ENCODE assay signal across 8 mouse cellular contexts in the genomic region with DNA sequence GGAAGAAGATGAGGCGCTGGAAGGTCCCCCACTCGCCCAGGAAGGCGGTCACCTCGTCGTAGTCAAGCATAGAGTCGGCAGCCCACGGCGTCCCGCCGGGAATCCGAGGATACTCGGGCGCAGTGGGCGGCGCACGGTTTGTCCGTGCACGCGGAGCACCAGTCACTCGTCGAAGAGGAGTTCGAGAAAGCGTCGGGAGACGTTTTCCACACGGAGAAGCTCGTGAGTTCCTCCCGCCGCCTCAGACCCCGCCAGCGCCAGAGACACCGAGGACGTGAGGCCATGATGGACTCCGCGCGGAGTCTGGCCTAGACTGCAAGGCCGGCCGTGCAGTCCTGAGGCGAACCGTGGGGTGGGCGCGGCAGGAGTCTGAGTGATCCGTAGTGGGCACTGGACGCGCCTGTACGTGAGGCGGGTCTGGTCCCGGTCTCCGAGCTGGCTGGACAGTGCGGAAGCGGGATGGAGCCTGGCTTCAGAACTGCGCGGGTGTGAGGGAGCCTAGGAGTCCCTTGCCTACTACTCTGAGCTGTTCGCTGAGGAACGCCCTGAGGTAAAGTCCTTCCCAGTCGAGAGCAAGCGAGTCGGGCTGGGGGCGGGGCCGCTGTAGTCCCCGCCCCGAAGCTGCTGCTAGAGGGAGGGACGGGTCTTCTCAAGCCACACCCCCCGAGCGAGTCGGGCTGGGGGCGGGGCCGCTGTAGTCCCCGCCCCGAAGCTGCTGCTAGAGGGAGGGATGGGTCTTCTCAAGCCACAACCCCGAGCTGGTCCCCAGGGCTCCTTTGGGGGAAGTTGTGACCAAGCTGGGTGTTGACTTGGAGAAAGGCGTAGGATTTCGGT. TPM values are rescaled to one million over a fixed set of nuclear protein-coding genes. Genes with fewer than 3 reads are reported as not detected.
DNase-seq lines count a peak whose midpoint lies in the region; ATAC-seq lines count a peak whose summit lies in the region.

A gene (minus strand): TSS at position 545 of the 834 bp plus-strand sequence.

- peak; percentile 25 for ATAC-seq in inflammation-experienced regulatory T-cells, adult 6 months

- H3K4me1 ChIP-seq in midbrain, embryonic 10.5 days = peaks cover 18% of the 10 kb centered on the region

- no peaks in the 10 kb centered on the region for H3K9me3 ChIP-seq in midbrain, embryonic 10.5 days (replicated peaks)

- peak within 1 kb of the TSS; percentile 71 for H3K4me3 ChIP-seq in midbrain, embryonic 10.5 days

- peak; percentile 85 for DNase-seq in adrenal gland, adult 2 months
- DNase-seq in embryo, embryonic 10.5 days (ENCODE audit: low spot score) = peak; percentile 86
- DNase-seq in gastrocnemius, postnatal 25 days = peak; percentile 75
- peak; percentile 18 to 24 for DNase-seq in left cerebral cortex, postnatal 36 days (ENCODE audit: low spot score in 2 of 2)
- DNase-seq in midbrain, embryonic 10.5 days (ENCODE audit: low spot score) = peak; percentile 85
- DNase-seq in right cerebral cortex, postnatal 36 days (ENCODE audit: low spot score in 2 of 2) = peak; percentile 12 to 18
- DNase-seq in yolk sac, embryonic 10.5 days (ENCODE audit: low spot score) = peak; percentile 84

- peak within 1 kb of the TSS; percentile 75 for H3K27ac ChIP-seq in midbrain, embryonic 10.5 days (replicated peaks)

- peaks cover 18% of the 10 kb centered on the region for H3K27me3 ChIP-seq in midbrain, embryonic 10.5 days (ENCODE audit: low read depth, poor library complexity, severe bottlenecking)

- intact Hi-C loops in left cerebral cortex, postnatal 36 days (cut with DNase I) = no loop called here

- 1% methylated on average over 73 of the region's 73 CpGs for WGBS in midbrain, embryonic 10.5 days

- no peaks in the 10 kb centered on the region for H3K36me3 ChIP-seq in midbrain, embryonic 10.5 days

RNA-seq across cellular contexts. Expression of the gene that starts here (rescaled TPM):
- total RNA-seq in adrenal gland, adult 2 months (2021) = 1 to 10 TPM; 2.8 to 5.3 TPM
- 3.3 and 3.9 TPM in 2 replicates for polyA plus RNA-seq in adrenal gland, adult 2 months (2012; rRNA removed)
- 1 to 10 TPM in 1 of 2 experiments, under 1 TPM in 1; 1.00 to 1.4 TPM for total RNA-seq in gastrocnemius, postnatal 25 days (2021)
- under 1 TPM in 1 of 3 experiments, not detected in 2; 0.40 TPM for polyA plus RNA-seq in inflammation-experienced regulatory T-cells, adult 6 months (2017; shearing (Covaris generic))
- total RNA-seq in left cerebral cortex, postnatal 36 days (2021) = 1 to 10 TPM; 1.1 to 1.9 TPM
- 2.4 and 2.9 TPM in 2 replicates for polyA plus RNA-seq in midbrain, embryonic 10.5 days (2016; fragmentation: Nextera tagmentation; extraction: Ambion mirVana)

Comparison
In these comparisons a context has a peak if more than half of its experiments do, and no peak if none do; other contexts are left out.
1. Peak in every context shown above with its lines: DNase-seq, ATAC-seq, H3K4me3 ChIP-seq and H3K27ac ChIP-seq.
2. Peak in ATAC-seq in inflammation-experienced regulatory T-cells, adult 6 months; RNA of the gene not detected or under 1 TPM.
3. DNase-seq: peak in every context shown above with its lines; median percentile 86 in embryo, embryonic 10.5 days; 85 in adrenal gland, adult 2 months; 85 in midbrain, embryonic 10.5 days; 84 in yolk sac, embryonic 10.5 days; 75 in gastrocnemius, postnatal 25 days; 21 in left cerebral cortex, postnatal 36 days; 15 in right cerebral cortex, postnatal 36 days.